Mouse (Mus musculus): ENCODE measurements around the gene Dlg2.

Dlg2 gene

DNA sequence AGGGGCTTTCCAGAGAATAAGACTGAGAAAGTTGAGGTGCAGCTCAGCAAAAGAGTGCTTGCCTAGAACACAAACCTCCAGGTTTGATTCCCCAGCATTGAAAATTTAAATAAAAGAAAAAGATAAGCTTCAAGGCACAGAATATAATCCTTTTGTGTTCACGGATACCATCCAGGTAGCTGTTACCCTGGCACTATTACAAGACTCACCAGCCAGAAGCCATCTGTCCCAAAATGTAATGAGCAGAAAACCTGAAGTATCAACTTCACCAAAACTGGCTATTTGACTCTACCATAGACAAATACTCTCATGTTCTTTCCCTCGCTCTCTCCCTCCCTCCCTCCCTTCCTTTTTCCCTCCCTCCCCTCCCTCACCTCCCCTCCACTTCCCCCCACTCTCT lies 1764.4 kb downstream of the Dlg2 start:
- no peak for DNase-seq (ENCODE audit: inconsistent age in 2 of 2, low spot score in 1 of 2)

DNA sequence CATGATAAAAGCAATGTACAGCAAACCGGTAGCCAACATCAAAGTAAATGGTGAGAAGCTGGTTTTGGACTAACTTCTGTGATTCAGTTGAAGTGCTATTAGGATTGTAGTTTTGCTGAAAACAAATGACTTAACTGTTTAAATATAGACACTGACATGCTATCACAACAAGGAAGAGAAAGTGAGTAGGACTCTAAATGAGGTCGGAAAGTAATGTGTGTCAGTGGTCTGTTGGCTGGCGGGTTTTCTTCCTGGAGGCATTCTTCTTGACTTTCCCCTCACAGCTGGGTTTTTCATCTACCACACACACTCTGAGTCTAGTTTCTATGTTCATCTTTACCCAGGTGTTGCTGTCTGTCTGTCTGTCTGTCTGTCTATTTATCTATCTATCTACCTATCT lies 1771.1 kb downstream of the Dlg2 start:
- DNase-seq (ENCODE audit: inconsistent age in 2 of 2, low spot score in 1 of 2) = no peak

DNA sequence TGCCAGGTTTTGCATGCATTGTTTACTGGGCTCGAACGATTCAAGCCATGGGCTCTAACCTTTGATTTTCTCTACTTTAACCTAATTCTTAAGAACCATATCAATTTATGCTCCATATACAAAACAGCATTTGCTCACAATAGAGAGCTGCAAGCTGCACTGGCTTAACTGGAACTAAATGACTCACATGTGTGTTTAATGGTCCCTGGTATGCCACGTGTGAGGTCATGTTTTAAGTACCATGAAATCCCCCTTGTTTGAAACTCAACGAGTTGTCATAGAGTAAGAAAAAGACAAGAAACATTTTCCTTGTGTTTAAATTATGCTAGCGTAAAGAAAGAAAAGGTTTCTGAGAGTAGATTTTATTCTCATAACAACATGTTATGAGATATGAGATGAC lies 1772.1 kb downstream of the Dlg2 start:
- DNase-seq (ENCODE audit: inconsistent age in 2 of 2, low spot score in 1 of 2) = no peak

DNA sequence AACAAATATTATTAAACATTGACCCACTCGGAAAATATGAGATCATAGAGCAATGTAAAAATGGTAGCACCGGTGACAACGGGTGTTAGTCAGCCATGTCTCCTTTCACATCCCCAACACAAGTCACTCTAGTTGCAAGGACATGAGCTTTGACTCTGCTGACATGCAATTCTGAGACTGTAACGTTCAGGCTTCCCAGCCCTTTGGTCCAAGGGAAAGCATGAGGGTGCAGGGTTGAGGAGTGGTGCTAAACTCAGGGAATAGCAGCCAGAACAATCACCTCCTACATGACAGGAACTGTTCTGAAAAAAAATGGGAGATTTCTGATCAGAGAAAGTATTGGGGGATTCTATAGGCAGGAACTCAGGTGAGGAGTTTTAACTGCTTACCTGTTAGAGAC lies 1781.7 kb downstream of the Dlg2 start:
- peak in 1 of 2 experiments; percentile 53 for DNase-seq (ENCODE audit: inconsistent age in 2 of 2, low spot score in 1 of 2)

DNA sequence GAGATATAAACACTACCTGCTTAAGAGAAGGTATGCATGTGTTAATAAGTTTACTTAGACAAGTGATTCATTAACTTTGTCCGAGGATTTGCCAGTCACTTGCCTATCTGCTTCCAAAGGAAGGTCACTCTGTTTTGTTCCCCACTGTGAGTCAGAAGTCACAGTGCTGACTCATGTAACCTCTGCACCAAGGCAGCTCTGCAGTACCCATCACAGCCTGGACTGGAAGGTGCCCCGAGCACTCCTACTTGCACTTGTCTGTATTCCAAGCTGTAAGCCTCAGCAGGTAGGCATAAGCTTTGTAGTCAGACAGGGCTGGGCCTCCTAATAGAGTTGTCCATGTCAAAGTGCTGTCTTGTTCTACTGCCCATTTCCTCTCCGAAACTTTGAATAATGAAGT lies 1782.2 kb downstream of the Dlg2 start:
- DNase-seq (ENCODE audit: inconsistent age in 2 of 2, low spot score in 1 of 2) = peak; percentile 81 to 89

DNA sequence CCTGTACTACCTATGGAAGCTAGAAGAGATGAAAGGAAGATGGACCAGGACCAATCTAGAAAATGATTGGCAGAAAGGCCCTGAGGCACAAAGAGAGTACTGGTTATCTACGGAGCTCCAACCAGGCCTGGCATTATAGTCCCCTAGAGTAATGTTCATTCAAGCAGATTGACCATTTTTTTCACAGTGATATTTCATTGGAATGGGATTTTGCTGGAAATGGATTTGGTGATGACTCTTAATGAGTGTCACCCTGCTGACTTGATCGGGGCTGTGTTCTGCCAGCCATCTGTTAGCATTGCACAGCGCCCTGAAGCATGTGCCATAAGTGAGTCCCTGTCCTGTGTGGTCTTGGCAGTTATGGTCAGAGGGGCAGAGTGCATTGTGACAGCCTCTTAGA lies 1787.9 kb downstream of the Dlg2 start:
- no peak for DNase-seq (ENCODE audit: inconsistent age in 2 of 2, low spot score in 1 of 2)

DNA sequence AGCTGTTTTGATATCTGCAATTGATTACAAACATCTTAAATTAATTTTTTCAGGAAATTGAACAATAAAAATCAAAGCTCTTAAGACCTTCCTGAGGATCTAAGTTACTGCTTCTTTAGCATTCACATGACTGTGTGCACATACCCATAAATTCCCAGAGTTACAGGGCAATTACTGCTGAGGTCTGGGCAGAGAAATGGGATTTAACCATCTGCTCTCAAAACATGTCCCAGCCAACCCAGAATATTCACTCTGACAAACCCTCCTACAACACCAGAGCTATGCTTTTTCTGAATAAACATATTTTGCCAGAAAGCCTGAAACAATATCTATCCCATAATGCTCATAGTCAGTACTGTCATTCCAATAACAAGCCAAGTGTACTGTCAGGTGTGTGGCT lies 1788.5 kb downstream of the Dlg2 start:
- DNase-seq (ENCODE audit: inconsistent age in 2 of 2, low spot score in 1 of 2) = no peak

DNA sequence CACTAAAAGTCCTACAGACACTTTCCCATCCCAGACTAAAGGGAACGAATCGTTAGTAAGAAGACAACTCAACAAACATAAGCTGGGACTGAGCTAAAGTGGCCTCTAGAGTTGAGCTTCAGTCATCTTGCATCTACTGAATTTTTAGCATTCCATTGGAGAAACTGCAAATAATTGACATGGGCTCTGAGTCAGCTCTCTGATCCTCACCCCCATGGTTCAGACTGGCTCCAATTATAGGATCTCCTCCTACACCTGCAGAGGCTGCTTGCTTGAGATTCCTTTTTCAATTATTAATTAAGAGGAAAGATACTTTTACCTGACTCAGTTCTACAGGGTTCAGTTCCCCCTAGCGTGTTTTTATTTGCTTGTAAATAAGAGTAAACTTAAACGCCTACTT lies 1798.9 kb downstream of the Dlg2 start:
- no peak for DNase-seq (ENCODE audit: inconsistent age in 2 of 2, low spot score in 1 of 2)

DNA sequence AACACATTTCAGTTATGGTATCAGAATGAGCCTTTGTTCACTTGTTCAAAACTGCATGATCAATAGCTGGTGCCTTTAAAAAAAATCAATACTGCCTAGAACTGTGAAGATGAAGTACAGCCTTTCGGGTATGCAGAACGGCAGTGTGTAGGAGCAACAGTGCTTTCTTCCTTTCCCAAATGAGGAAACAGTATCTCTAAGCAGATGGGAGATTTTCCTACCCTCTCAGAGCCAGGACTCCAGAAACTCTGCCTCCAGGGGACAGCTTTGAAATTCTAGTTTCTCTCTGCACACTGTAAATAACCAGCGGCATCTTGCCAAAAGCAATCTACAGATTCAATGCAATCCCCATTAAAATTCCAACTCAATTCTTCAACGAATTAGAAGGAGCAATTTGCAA lies 1801.2 kb downstream of the Dlg2 start:
- DNase-seq (ENCODE audit: inconsistent age in 2 of 2, low spot score in 1 of 2) = no peak

DNA sequence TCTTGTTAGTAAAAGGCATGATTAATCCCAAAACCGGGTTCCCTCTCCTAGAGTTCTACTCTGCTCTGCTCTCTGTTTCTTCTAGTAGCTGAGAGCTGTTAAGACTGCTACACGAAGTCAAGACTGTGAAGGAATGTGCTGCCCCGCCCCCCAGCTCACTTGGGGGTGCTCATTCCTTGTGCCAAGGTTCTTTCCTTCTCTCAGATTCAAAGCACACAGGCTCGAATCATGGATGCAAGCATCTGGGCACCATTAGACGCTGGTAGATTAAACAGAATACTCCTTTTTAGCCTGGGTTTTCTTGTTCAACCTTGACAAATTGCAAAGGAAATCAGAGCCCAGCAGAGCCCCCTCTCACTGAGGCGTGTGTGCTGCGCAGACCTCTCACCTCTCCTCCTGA lies 1804.5 kb downstream of the Dlg2 start:
- no peak for DNase-seq (ENCODE audit: inconsistent age in 2 of 2, low spot score in 1 of 2)

DNA sequence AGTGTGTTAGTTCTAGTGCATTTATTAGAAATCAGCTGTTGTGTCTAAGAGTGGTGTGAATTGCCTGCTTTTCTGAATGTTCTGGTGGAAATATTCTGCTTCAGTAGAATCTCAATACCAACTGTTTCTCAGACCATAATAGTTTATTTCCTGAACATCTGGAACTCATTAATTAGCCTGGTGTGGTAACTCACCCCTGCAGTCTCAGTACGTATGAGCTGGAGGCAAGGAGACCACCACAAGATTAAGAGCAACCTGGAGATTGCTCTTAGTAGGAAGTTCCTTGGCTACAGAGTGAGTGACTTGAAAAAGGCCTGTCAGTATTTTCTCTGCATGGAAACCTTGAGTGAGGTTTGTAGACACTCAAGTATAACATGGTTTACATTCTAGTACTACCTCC lies 1810.6 kb downstream of the Dlg2 start:
- DNase-seq (ENCODE audit: inconsistent age in 2 of 2, low spot score in 1 of 2) = no peak

DNA sequence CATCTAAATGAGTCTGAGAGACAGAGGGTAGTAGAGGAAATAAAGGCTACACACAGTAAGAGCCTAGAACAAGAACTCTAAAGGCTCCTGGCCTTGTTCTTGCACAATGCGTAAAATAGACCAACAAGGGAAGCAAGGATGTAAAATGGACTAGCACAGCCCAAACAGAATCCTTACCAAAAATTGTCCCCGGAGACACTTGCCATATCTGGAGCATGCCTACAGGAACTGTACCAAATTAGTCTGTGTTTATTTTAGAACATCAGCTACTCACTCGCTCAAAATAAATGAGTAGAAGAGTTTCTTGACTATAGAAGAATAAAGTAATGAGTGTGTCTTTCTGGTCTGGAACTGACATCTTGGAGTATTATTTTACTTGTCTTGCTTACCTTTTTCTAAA lies 1812.3 kb downstream of the Dlg2 start:
- no peak for DNase-seq (ENCODE audit: inconsistent age in 2 of 2, low spot score in 1 of 2)

DNA sequence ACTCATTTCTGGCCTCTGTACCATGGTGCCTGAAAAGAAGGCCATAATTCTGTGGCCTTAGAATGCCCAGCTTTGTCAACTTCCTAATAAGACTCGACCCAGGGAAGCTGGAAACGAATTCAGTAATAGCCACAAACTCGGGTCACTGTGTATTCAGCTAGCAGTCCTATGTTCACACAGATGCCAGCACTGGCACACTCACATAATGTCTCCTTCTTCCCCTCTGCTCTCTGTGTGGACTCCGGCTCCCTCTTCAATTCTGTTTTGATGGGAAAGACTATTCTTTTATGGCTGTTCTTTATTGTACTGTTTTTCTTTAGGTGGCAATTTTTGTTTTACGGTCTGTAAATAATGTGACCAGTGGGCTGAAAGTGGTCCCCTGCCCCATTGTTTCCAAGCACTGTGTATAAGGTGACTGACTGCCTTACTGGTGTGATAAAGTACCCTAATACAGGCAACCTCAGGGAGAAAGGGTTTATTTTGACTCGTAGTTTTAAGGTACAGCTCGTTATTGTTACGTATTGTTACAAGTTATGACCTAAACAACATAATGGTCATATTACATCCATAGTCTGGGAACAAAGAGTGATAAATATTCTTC lies 1816.5 kb downstream of the Dlg2 start:
- no peak for DNase-seq (ENCODE audit: inconsistent age in 2 of 2, low spot score in 1 of 2)

DNA sequence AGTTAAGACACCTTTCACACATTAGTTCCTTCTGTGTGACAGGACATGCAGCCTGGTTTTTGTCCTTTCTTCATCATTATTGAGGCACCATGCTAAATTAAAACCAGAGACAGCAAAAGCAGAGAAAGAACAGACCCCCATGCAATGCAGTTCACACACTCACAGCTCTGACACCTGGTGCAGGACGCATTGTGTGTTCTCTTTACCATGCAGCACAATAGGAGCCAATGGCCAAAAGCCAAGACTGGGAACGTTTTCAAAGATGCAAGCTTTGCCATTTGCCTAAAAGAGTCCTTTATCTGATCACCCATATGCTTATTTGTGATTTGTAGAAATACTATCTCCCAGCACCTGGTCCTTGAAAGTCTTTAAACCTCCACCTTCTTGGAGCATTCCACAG lies 1824.6 kb downstream of the Dlg2 start:
- no peak for DNase-seq (ENCODE audit: inconsistent age in 2 of 2, low spot score in 1 of 2)

DNA sequence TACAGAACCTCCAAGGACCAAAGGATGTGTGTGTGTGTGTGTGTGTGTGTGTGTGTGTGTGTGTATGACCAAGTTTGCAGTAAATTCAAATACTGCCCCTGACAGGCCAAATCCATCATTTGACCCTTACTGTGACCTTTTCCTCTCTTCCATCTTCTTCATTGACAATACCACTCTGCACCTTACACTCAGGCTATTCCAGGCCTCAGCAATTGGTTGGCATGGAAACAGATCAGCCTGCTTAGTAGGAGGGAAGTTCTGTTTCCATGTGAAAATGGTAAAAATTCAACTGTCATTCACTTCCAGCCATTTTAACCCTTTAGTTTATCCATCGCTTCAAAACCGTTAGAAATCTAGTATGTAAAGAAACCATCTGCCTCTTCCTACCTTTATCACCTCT lies 1831.2 kb downstream of the Dlg2 start:
- peak in 1 of 2 experiments; percentile 40 for DNase-seq (ENCODE audit: inconsistent age in 2 of 2, low spot score in 1 of 2)

DNA sequence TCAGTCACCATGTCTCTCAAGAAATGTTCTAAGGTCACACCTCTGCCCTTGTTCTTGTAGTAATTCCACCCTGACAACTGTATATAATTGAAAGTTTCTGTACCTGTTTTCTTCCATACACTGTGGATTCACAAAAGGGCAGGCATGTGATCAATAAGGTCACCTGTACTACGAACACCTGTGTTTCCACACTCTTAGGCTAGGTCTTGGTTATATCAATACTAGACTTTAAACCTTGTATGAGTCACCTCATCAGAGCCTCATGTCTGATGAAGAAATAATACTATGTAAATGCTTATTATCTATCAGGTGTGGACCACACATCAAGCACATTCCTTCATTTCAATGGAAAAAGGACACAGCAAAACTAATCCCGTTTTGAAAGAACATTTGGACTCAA lies 1831.7 kb downstream of the Dlg2 start:
- no peak for DNase-seq (ENCODE audit: inconsistent age in 2 of 2, low spot score in 1 of 2)

DNA sequence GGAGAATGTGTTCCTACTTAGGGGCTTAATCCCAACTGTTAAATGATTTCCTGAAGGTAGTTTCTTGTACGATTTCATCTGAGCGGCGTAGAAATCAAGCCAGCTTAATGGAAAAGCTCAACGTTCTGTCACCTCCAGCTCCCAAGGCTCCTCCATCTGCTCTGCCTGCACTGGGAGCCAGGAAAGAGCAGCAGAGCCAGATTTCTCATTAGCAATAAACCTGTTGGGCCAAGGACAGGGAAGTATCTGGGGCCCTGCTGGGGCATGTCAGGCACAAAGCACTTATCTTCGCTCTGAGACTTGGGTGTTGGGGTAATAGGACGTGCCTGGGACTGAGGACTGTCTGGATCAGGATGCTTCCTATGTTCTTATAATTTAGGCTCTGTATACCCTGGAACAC lies 1839.9 kb downstream of the Dlg2 start:
- DNase-seq (ENCODE audit: inconsistent age in 2 of 2, low spot score in 1 of 2) = no peak

DNA sequence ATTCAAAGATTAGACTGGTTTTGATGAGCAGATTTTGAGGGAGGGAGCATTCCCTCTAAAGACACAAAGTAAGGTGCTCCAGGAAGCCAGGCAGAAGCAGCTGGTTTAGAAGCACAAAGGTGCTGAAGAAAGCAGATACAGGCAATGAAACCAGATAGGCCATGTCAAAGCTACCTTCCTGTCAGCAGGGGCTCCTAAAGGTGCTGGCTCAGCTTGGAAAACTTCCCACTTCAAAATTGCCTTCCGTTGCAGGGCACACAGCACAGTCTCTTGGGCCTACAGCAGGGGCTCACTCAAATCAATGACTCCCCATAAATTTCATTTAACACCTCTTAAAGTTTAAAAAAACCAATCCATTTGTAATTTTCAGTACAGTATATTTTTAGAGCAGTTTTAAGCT lies 1843.0 kb downstream of the Dlg2 start:
- no peak for DNase-seq (ENCODE audit: inconsistent age in 2 of 2, low spot score in 1 of 2)

DNA sequence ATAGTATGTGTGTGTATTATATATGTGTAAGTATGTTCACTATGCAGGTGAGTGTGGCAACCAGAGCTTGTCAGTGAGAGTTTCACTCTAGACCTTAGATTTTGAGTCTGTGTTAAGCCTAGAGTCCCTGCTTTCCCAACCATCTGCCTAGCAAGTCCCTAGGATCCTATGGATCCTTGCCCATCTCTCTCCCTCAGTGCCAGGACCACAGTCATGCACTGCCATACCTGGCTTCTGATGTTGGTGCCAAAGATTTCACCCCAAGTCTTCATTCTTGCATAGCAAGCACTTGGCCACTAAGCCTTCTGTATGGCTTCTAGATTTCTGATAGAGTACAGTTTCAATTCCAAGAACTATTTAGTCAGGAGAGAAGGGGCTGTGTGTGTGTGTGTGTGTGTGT lies 1843.7 kb downstream of the Dlg2 start:
- no peak for DNase-seq (ENCODE audit: inconsistent age in 2 of 2, low spot score in 1 of 2)

DNA sequence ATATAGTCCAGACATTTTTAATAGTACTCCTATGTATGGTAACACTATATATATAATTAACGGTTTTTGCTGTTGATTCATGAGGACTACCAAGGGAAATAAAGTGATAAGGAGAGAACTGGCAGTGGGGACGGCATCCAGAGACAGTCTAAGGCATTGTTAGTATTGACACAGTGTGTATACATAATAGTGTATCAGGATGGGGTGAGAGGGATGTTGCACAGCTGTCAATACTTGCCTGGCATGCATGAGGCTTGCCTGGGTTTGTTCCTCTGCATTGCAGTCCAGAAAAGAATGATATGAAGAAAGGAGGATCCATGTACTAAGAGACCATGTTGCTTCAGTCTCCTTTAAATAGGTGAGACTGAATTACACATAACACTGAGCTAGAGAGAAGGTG lies 1845.3 kb downstream of the Dlg2 start:
- no peak for DNase-seq (ENCODE audit: inconsistent age in 2 of 2, low spot score in 1 of 2)

DNA sequence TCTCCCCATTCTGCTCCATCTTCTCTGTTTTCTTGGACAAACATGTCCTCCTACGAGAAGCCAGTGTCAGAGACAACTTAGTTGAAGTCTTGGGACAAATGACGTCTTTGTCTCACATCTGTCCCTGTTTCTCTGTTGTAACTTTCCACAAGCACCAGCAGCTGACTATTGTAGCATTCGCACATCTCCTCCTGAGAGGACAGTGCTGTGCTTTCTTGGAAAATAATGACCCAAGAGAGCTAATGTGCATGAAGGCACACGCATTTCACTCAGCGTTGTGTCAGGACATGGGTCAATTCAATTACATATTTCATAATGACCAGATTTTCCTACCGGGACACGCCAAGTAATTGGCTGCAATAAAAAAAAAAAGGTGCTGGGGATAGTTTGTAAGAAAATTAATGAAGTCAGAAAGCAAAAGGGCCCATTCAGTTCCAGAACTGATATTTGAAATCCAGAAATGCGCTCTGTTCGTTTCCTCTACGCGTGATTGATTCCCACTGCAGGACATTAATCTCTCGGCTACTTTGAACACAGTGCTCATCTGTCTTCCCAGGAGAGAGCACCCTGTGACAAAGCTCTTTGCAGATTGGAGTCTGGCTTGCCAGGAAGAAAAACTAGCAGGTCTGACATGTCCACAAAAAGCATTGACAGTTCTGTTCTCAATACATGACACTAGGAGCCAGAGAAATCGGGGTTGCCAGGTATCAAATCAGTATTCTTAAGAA lies 1846.0 kb downstream of the Dlg2 start:
- DNase-seq (ENCODE audit: inconsistent age in 2 of 2, low spot score in 1 of 2) = peak; percentile 38 to 51

DNA sequence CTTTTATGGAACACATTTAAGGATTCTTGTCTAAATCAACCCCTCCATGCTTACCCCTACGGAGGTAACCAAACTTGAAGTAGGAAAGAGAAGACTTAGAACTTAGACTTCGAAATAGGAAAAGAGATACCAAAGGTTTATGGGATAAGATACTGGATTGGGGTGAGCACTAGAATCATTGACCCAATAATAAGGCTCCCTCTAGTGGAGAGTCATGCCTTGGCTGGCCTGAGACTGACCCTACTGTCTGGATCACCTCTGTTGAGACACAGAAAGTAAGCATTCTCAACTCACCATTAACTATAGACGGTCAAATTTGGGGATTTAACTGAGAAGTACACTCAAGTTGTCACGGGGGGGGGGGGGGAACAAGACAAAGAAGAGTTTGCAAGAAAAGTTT lies 1847.2 kb downstream of the Dlg2 start:
- DNase-seq (ENCODE audit: inconsistent age in 2 of 2, low spot score in 1 of 2) = peak; percentile 36 to 77

DNA sequence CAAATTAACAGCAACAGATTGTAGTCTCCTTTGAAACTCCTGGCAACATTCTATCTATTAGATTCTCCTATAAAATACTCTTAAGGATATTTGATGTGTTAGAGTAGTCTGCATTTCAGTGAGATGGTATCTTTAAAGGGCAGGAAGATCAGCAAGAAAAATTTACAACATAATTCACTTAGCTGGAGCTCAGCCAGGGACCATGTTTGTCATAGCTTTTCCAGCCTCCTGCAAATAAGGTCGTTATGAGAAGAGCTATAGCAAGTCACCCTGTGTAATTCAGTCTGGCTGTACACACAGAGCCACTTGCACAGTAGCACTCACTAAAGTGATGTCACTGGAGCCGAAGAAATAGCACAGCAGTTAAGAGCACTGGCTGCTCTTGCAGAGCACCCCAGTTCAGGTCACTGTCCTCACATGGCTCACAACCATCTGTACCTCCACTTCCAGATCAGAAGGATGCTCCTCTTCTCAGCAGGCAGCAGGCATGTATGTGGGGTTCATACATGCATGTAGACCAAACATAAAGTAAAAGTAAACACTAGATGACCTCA lies 1850.9 kb downstream of the Dlg2 start:
- DNase-seq (ENCODE audit: inconsistent age in 2 of 2, low spot score in 1 of 2) = peak in 1 of 2 experiments; percentile 61

Measured in adrenal gland, adult (tissue).